Mouse (Mus musculus) testis, adult 2 months (tissue): ENCODE measurements around the gene Olfr1271. TPM values are rescaled to one million over a fixed set of nuclear protein-coding genes. Genes with fewer than 3 reads are reported as not detected.
"Not testable (repeated sequence)": the region's sequence is repeated elsewhere in the genome, so short reads cannot be mapped to it uniquely, and the experiment has no call there.

ENCODE experiments used
- H3K27ac ChIP-seq: fragments of 200-500 bp; 2 replicates; pipeline ENCODE4 v1.5.1; 2012; ENCODE audit warnings: low read depth, low read length; ENCODE audit not compliant: control insufficient read depth, insufficient read depth
- H3K27me3 ChIP-seq: fragments of 200-500 bp; 2 replicates; pipeline ENCODE4 v1.6.1; 2012; ENCODE audit warnings: mild to moderate bottlenecking, low read length, moderate library complexity; ENCODE audit not compliant: control insufficient read depth, insufficient read depth
- H3K36me3 ChIP-seq: fragments of 200-500 bp; 2 replicates; pipeline ENCODE4 v1.6.1; 2012; ENCODE audit warnings: mild to moderate bottlenecking, low read length; ENCODE audit not compliant: control insufficient read depth, insufficient read depth
- H3K4me1 ChIP-seq: fragments of 200-500 bp; 2 replicates; pipeline ENCODE4 v1.6.1; 2012; ENCODE audit warnings: low read length; ENCODE audit not compliant: control insufficient read depth, insufficient read depth
- H3K4me3 ChIP-seq: fragments of 200-500 bp; 2 replicates; pipeline ENCODE4 v1.5.1; 2012; ENCODE audit warnings: low read depth, mild to moderate bottlenecking, low read length, moderate library complexity, mixed read lengths; ENCODE audit not compliant: control insufficient read depth
- CTCF ChIP-seq: fragments of 200-500 bp; IDR thresholded peaks from 2 replicates; pipeline ENCODE4 v1.5.1; 2012; ENCODE audit warnings: low read depth, mild to moderate bottlenecking, inconsistent platforms, low read length, moderate library complexity; ENCODE audit not compliant: control insufficient read depth, insufficient read depth, insufficient replicate concordance
- POLR2A ChIP-seq: fragments of 200-500 bp; IDR thresholded peaks from 2 replicates; pipeline ENCODE4 v1.6.1; 2012; ENCODE audit warnings: low read depth, mild to moderate bottlenecking, inconsistent platforms, low read length, moderate library complexity; ENCODE audit not compliant: control insufficient read depth
- polyA plus RNA-seq: library from polyadenylated mRNA; depleted of rRNA; stranded (reverse); fragments of >200 nt; gene quantifications from 2 replicates; pipeline ENCODE4 v1.2.3, GENCODE M21; 2012; rRNA removed

Gene Olfr1271
- 0.08 TPM in 1 of 2 replicates, not detected in the other for polyA plus RNA-seq

DNA sequence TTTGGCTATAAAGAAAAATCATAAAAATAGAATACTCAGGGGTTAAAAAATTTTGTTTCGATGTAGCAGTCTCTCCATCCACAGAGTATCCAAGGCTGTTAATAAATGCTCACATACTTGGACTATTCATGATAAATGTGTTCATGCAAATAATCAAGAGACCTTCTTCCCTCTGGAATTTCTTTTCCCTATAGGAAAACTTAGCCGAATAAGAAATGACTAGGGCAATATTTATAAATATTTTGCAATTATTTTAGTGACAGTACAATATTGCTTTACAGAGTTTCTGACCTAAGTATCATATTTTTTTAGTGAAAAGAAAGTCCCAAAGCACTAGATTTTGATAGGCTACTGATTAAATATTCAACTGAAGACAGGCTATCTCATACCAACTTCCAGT lies at the start of gene Olfr1271:
Gene Olfr1271 (minus strand): TSS at position 101 of the 400 bp plus-strand sequence.
- Histone ChIP-seq H3K4me1 (no peaks in the 10 kb centered on the region), H3K4me3 (no peak within 1 kb of the TSS), H3K27me3 (no peaks in the 10 kb centered on the region), H3K36me3 (no peaks in the 10 kb centered on the region), H3K27ac (no peak within 1 kb of the TSS)
- TF ChIP-seq CTCF (no peak), POLR2A (no peak)

DNA sequence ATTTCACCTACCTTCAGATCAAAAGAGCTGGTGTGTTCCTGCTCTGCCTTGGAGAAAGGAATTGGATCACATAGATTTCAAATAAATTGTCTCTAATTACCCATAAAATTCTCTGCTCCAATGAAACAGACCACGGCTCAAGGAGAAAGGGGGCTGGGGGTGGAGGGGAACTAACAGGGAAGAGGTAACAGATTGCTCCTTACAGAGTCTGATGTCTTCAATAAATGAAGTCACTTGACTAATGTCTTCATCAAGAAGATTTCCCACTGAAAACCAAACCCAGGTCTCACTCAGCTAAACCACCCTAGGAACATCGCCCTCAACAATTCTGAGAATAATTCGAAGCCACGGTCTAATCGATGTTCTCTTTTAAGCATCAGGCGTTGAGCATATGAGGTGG lies 21.9 kb upstream of the Olfr1271 start, which contains the start of gene Olfr1272:
Gene Olfr1272 (minus strand): TSS at position 101 of the 400 bp plus-strand sequence.
- TF ChIP-seq CTCF (no peak), POLR2A (no peak)
- Histone ChIP-seq H3K27me3 (no peaks in the 10 kb centered on the region), H3K36me3 (no peaks in the 10 kb centered on the region), H3K27ac (no peak within 1 kb of the TSS), H3K4me1 (no peaks in the 10 kb centered on the region), H3K4me3 (no peak within 1 kb of the TSS)

DNA sequence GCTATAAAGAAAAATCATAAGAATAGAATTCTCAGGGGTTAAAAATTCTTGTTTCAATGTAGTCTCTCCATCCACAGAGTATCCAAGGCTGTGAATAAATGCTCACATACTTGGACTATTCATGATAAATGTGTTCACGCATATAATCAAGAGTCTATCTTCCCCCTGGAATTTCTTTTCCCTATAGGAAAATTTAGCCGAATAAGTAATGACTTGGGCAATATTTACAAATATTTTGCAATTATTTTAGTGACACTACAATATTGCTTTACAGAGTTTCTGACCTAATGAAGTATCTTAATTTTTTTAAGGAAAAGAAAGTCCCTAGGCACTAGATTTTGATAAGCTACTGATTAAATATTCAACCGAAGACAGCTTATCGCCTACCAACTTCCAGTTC lies 13.3 kb downstream of the Olfr1271 start, which contains the start of gene Olfr142:
Gene Olfr142 (minus strand): TSS at position 101 of the 400 bp plus-strand sequence.
- no peaks in the 10 kb centered on the region for H3K36me3 ChIP-seq
- H3K27ac ChIP-seq: no peak within 1 kb of the TSS
- H3K27me3 ChIP-seq: no peaks in the 10 kb centered on the region
- H3K4me1 ChIP-seq: no peaks in the 10 kb centered on the region
- H3K4me3 ChIP-seq: no peak within 1 kb of the TSS
- no peak for TF ChIP-seq CTCF
- TF ChIP-seq POLR2A: no peak

DNA sequence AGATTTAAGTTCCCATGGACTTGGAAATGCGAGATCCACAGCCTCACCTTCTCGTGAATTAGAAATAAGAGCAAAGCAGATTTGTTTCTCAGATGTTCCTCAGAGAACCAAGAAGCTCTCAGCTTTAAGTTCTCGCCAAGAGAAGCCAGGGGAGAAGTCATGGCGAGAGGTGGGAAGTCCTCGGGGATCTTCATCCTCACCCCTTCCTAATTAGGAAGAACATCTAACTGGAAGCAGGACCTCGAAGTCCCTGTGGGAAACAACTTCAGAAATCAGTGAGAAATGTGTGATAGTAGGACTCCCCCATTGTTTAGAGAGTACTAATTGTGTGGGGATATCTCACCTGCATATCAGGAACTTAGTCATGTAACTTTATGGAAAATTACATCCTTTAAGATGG lies 46.4 kb downstream of the Olfr1271 start, which contains the start of gene Olfr1506:
Gene Olfr1506 (minus strand): TSS at position 101 of the 400 bp plus-strand sequence.
- not testable (repeated sequence) for H3K27me3 ChIP-seq, H3K4me1 ChIP-seq, H3K36me3 ChIP-seq, H3K27ac ChIP-seq, H3K4me3 ChIP-seq

Other genes starting within 250 kb of the Olfr1271 start
- gene Olfr1264, start 245.5 kb downstream of the Olfr1271 start, polyA plus RNA-seq: not detected in 2 replicates
- gene Olfr1265, start 235.7 kb downstream of the Olfr1271 start, polyA plus RNA-seq: not detected in 2 replicates
- not detected in 2 replicates for gene Olfr140, start 207.4 kb downstream of the Olfr1271 start, polyA plus RNA-seq
- not detected in 2 replicates for gene Olfr1269, start 149.6 kb downstream of the Olfr1271 start, polyA plus RNA-seq
- 0.52 and 0.69 TPM in 2 replicates for gene Olfr32, start 128.7 kb downstream of the Olfr1271 start, polyA plus RNA-seq
- gene Olfr1270, start 117.9 kb downstream of the Olfr1271 start, polyA plus RNA-seq: 0.06 and 0.37 TPM in 2 replicates
- not detected in 2 replicates for gene Olfr1506, start 46.5 kb downstream of the Olfr1271 start, polyA plus RNA-seq
- 0.04 and 0.12 TPM in 2 replicates for gene Olfr142, start 13.4 kb downstream of the Olfr1271 start, polyA plus RNA-seq
- not detected in 2 replicates for gene Olfr1272, start 21.8 kb upstream of the Olfr1271 start, polyA plus RNA-seq
- gene Gm13769, start 51.2 kb upstream of the Olfr1271 start, polyA plus RNA-seq: 0.07 TPM in 1 of 2 replicates, not detected in the other
- not detected in 2 replicates for gene Olfr1274-ps, start 127.7 kb upstream of the Olfr1271 start, polyA plus RNA-seq